ENCODE assay signal across 7 mouse cellular contexts in genomic region chr15:93335821-93336657, GRCm38 (mm10). TPM values are rescaled to one million over a fixed set of nuclear protein-coding genes. Genes with fewer than 3 reads are reported as not detected.
DNase-seq lines count a peak whose midpoint lies in the region; ATAC-seq and TF ChIP-seq lines count a peak whose summit lies in the region.

No protein-coding gene starts in this region.

- CTCF ChIA-PET in Patski (lab: Charles Lee) = no interaction called here

- H3K4me3 ChIP-seq in forebrain, embryonic 15.5 days = peak overlapping the region; percentile 94
- peak overlapping the region; percentile 77 for H3K4me3 ChIP-seq in hindbrain, embryonic 12.5 days
- H3K4me3 ChIP-seq in midbrain, embryonic 10.5 days = peak overlapping the region; percentile 86

- in situ Hi-C loops in Patski (cut with MboI; ENCODE audit: low pct_unique_long_range_greater_than_20kb) = no loop called here

- peak overlapping the region; percentile 87 for H3K4me2 ChIP-seq in forebrain, embryonic 15.5 days (replicated peaks)
- peak overlapping the region; percentile 83 for H3K4me2 ChIP-seq in hindbrain, embryonic 12.5 days (replicated peaks)

- ATAC-seq in Patski = peak; percentile 74
- ATAC-seq in forebrain, embryonic 15.5 days (replicated peaks) = peak; percentile 32; the same call in 1 of the 2 replicates
- peak; percentile 57 for ATAC-seq in hindbrain, embryonic 12.5 days (ENCODE audit: low FRiP score)

- H3K27ac ChIP-seq in forebrain, embryonic 15.5 days (replicated peaks) = peak overlapping the region; percentile 92
- H3K27ac ChIP-seq in hindbrain, embryonic 12.5 days = peak overlapping the region; percentile 95
- peak overlapping the region; percentile 94 for H3K27ac ChIP-seq in midbrain, embryonic 10.5 days (replicated peaks)

- POLR2A ChIA-PET in Patski (lab: Charles Lee) = interaction anchor here (1.1 to 1.2 kb wide), 2 partner anchors 38 to 61 kb away, joined by 3 to 4 read pairs; partner anchors contain the start of gene Gxylt1

- H3K4me1 ChIP-seq in forebrain, embryonic 15.5 days = peaks cover 27% of the 10 kb centered on the region
- peaks cover 20% of the 10 kb centered on the region for H3K4me1 ChIP-seq in hindbrain, embryonic 12.5 days
- H3K4me1 ChIP-seq in midbrain, embryonic 10.5 days = peaks cover 24% of the 10 kb centered on the region

- TF ChIP-seq CTCF in Patski (IDR thresholded peaks at IDR 0.05) = no peak

- H3K9ac ChIP-seq in forebrain, embryonic 15.5 days (replicated peaks) = peak overlapping the region; percentile 93
- H3K9ac ChIP-seq in hindbrain, embryonic 12.5 days = peak overlapping the region; percentile 94

- intact Hi-C loops in left cerebral cortex, postnatal 36 days (cut with DNase I) = loop anchor here (2.0 kb wide), 1 partner anchor 61 kb away; the partner anchor contains the start of gene Gxylt1

- H3K9me3 ChIP-seq in forebrain, embryonic 15.5 days = no peaks in the 10 kb centered on the region
- no peaks in the 10 kb centered on the region for H3K9me3 ChIP-seq in hindbrain, embryonic 12.5 days (replicated peaks)
- no peaks in the 10 kb centered on the region for H3K9me3 ChIP-seq in midbrain, embryonic 10.5 days (replicated peaks)

- H3K36me3 ChIP-seq in forebrain, embryonic 15.5 days = peaks cover 6% of the 10 kb centered on the region; the same call in 1 of the 2 replicates
- H3K36me3 ChIP-seq in hindbrain, embryonic 12.5 days = peaks cover 8% of the 10 kb centered on the region
- H3K36me3 ChIP-seq in midbrain, embryonic 10.5 days = peaks cover 25% of the 10 kb centered on the region

- under 1% methylated on average over 79 of the region's 110 CpGs for WGBS in forebrain, embryonic 15.5 days
- WGBS in hindbrain, embryonic 12.5 days = under 1% methylated on average over 78 of the region's 110 CpGs
- WGBS in midbrain, embryonic 10.5 days = under 1% methylated on average over 87 of the region's 110 CpGs

- no peak for DNase-seq in Patski (ENCODE audit: low read depth, low spot score)
- peak; percentile 43 for DNase-seq in cerebellum, adult 11 months
- peak; percentile 35 to 43 for DNase-seq in left cerebral cortex, postnatal 36 days (ENCODE audit: low spot score in 2 of 2)
- DNase-seq in midbrain, embryonic 10.5 days (ENCODE audit: low spot score) = peak; percentile 76
- DNase-seq in spleen, postnatal 10 days (ENCODE audit: low spot score in 2 of 2) = peak; percentile 43 to 60

- H3K27me3 ChIP-seq in Patski = no peaks in the 10 kb centered on the region
- no peaks in the 10 kb centered on the region for H3K27me3 ChIP-seq in forebrain, embryonic 15.5 days
- no peaks in the 10 kb centered on the region for H3K27me3 ChIP-seq in hindbrain, embryonic 12.5 days
- H3K27me3 ChIP-seq in midbrain, embryonic 10.5 days (ENCODE audit: low read depth, poor library complexity, severe bottlenecking) = peaks cover 11% of the 10 kb centered on the region; the same call in 1 of the 2 replicates

RNA-seq across cellular contexts. Expression of gene Yaf2, which starts 0.7 kb away (rescaled TPM):
- 56.5 TPM for polyA plus RNA-seq in Patski (2021)
- 110 and 115 TPM in 2 replicates for polyA plus RNA-seq in forebrain, embryonic 15.5 days (2015; fragmentation: Nextera tagmentation; extraction: Ambion mirVana)
- 98.1 and 99.1 TPM in 2 replicates for polyA plus RNA-seq in hindbrain, embryonic 12.5 days (2016; fragmentation: Nextera tagmentation; extraction: Ambion mirVana)
- total RNA-seq in left cerebral cortex, postnatal 36 days (2021) = 100 to 1,000 TPM; 102 to 113 TPM
- 110 and 113 TPM in 2 replicates for polyA plus RNA-seq in midbrain, embryonic 10.5 days (2016; fragmentation: Nextera tagmentation; extraction: Ambion mirVana)
